Mouse (Mus musculus) cerebellum, adult 8-10 months (tissue): ENCODE results near the gene Nr4a1.

Experiments used
- DNase-seq: peaks from one replicate; pipeline ENCODE4 v3.0.0; 2022

The Nr4a1 gene

GRCm38 (mm10) chr15:101253886-101254795 lies at the start of gene Nr4a1:
TSS of gene Nr4a1 (plus strand) at chr15:101254269.
- DNase-seq: peak; percentile 86

- DNase-seq: no peak
Observed at GRCm38 (mm10) chr15:101204781-101205180, 49.3 kb upstream of the Nr4a1 start.

GRCm38 (mm10) chr15:101210228-101210627 lies 43.8 kb upstream of the Nr4a1 start:
- peak; percentile 63 for DNase-seq

GRCm38 (mm10) chr15:101210998-101211613 lies 43.0 kb upstream of the Nr4a1 start:
- DNase-seq: no peak

- no peak for DNase-seq
Observed at GRCm38 (mm10) chr15:101212435-101212834, 41.6 kb upstream of the Nr4a1 start.

- DNase-seq: no peak
Observed at GRCm38 (mm10) chr15:101215136-101215535, 38.9 kb upstream of the Nr4a1 start.

GRCm38 (mm10) chr15:101216036-101216435 lies 38.0 kb upstream of the Nr4a1 start:
- no peak for DNase-seq

- no peak for DNase-seq
Observed at GRCm38 (mm10) chr15:101220905-101221297, 33.2 kb upstream of the Nr4a1 start.

- peak; percentile 88 for DNase-seq
Observed at GRCm38 (mm10) chr15:101221298-101222104, 32.6 kb upstream of the Nr4a1 start.

- no peak for DNase-seq
Observed at GRCm38 (mm10) chr15:101222897-101223482, 31.1 kb upstream of the Nr4a1 start.

GRCm38 (mm10) chr15:101223596-101223995 lies 30.5 kb upstream of the Nr4a1 start:
- no peak for DNase-seq

- DNase-seq: peak; percentile 82
Observed at GRCm38 (mm10) chr15:101224006-101224906, 29.8 kb upstream of the Nr4a1 start, which contains the start of gene Grasp. TSS of gene Grasp (plus strand) at chr15:101224188.

GRCm38 (mm10) chr15:101224977-101225376 lies 29.1 kb upstream of the Nr4a1 start:
- no peak for DNase-seq

- no peak for DNase-seq
Observed at GRCm38 (mm10) chr15:101227971-101228370, 26.1 kb upstream of the Nr4a1 start.

GRCm38 (mm10) chr15:101228866-101229590 lies 25.0 kb upstream of the Nr4a1 start:
- no peak for DNase-seq

- no peak for DNase-seq
Observed at GRCm38 (mm10) chr15:101230503-101230902, 23.6 kb upstream of the Nr4a1 start.

GRCm38 (mm10) chr15:101230995-101231647 lies 22.9 kb upstream of the Nr4a1 start:
- no peak for DNase-seq

GRCm38 (mm10) chr15:101231648-101232180 lies 22.4 kb upstream of the Nr4a1 start:
- no peak for DNase-seq

GRCm38 (mm10) chr15:101232607-101233006 lies 21.5 kb upstream of the Nr4a1 start:
- DNase-seq: no peak

GRCm38 (mm10) chr15:101233183-101233582 lies 20.9 kb upstream of the Nr4a1 start:
- DNase-seq: no peak
